Mouse (Mus musculus) myocyte (in vitro differentiated cells): ENCODE measurements around the gene Msx3. TPM values are rescaled to one million over a fixed set of nuclear protein-coding genes. Genes with fewer than 3 reads are reported as not detected.
A peak's percentile ranks its signal among the peaks of the same experiment; 100 is the strongest.

Source experiments
- H3K27me3 ChIP-seq: one replicate; pipeline ENCODE4 v1.6.1; 2011; ENCODE audit not compliant: control insufficient read depth, insufficient read depth, insufficient read length
- H3K36me3 ChIP-seq: one replicate; pipeline ENCODE4 v1.6.1; 2011; ENCODE audit not compliant: control insufficient read depth, insufficient read depth
- H3K4me2 ChIP-seq: one replicate; pipeline ENCODE4 v1.6.1; 2011; ENCODE audit warnings: low read depth, control low read depth
- H3K4me3 ChIP-seq: one replicate; pipeline ENCODE4 v1.5.1; 2011; ENCODE audit warnings: mild to moderate bottlenecking, control low read depth, moderate library complexity
- H3K79me2 ChIP-seq: one replicate; pipeline ENCODE4 v1.6.1; 2011; ENCODE audit not compliant: control insufficient read depth, insufficient read depth
- H3ac ChIP-seq: one replicate; pipeline ENCODE4 v1.6.1; 2011; ENCODE audit not compliant: control insufficient read depth, insufficient read length
- CEBPB ChIP-seq: IDR thresholded peaks from 2 replicates; pipeline ENCODE4 v1.6.1; 2011; ENCODE audit warnings: mild to moderate bottlenecking, moderate library complexity; ENCODE audit not compliant: poor library complexity, insufficient read depth, severe bottlenecking
- E2F4 ChIP-seq: IDR thresholded peaks from one replicate; pipeline ENCODE4 v1.6.1; 2011; ENCODE audit warnings: mild to moderate bottlenecking, control low read depth, moderate library complexity; ENCODE audit not compliant: insufficient read depth
- MAX ChIP-seq: IDR thresholded peaks from one replicate; pipeline ENCODE4 v1.6.1; 2011; ENCODE audit warnings: low read depth, mild to moderate bottlenecking, control low read depth
- MYOD1 ChIP-seq, 3 experiments: IDR thresholded peaks; one replicate each; pipeline ENCODE4 v1.6.1; 2011; ENCODE audit warnings: control low read depth in 2 of 3, low read depth in 2 of 3, mild to moderate bottlenecking in 2 of 3, moderate library complexity in 1 of 3; ENCODE audit not compliant: insufficient read length in 2 of 3, control insufficient read depth in 1 of 3
- MYOG ChIP-seq, 3 experiments: IDR thresholded peaks; one replicate each; pipeline ENCODE4 v1.6.1; 2011; ENCODE audit warnings: control low read depth in 2 of 3, low read depth in 2 of 3, mild to moderate bottlenecking in 2 of 3; ENCODE audit not compliant: insufficient read length in 2 of 3, control insufficient read depth in 1 of 3, insufficient read depth in 1 of 3
- POLR2A ChIP-seq: IDR thresholded peaks from one replicate; pipeline ENCODE4 v1.6.1; 2011; ENCODE audit warnings: low read depth, mild to moderate bottlenecking, control low read depth, moderate library complexity; ENCODE audit not compliant: insufficient read length
- POLR2AphosphoS2 ChIP-seq: IDR thresholded peaks from one replicate; pipeline ENCODE4 v1.6.1; 2011; ENCODE audit warnings: low read depth, control low read depth; ENCODE audit not compliant: insufficient read length
- REST ChIP-seq: IDR thresholded peaks from one replicate; pipeline ENCODE4 v1.6.1; 2011; ENCODE audit warnings: mild to moderate bottlenecking, control low read depth, moderate library complexity; ENCODE audit not compliant: insufficient read depth, insufficient read length
- SRF ChIP-seq: IDR thresholded peaks from one replicate; pipeline ENCODE4 v1.6.1; 2011; ENCODE audit warnings: low read depth; ENCODE audit not compliant: control insufficient read depth, insufficient read length
- TCF12 ChIP-seq: IDR thresholded peaks from one replicate; pipeline ENCODE4 v1.6.1; 2011; ENCODE audit warnings: mild to moderate bottlenecking, control low read depth; ENCODE audit not compliant: poor library complexity, insufficient read depth, severe bottlenecking
- TCF3 ChIP-seq: IDR thresholded peaks from one replicate; pipeline ENCODE4 v1.6.1; 2011; ENCODE audit warnings: low read depth, control low read depth; ENCODE audit not compliant: insufficient read length
- USF1 ChIP-seq: IDR thresholded peaks from one replicate; pipeline ENCODE4 v1.6.1; 2011; ENCODE audit warnings: low read depth, mild to moderate bottlenecking, control low read depth, moderate library complexity
- polyA plus RNA-seq: library from polyadenylated mRNA; unstranded; fragments of >200 nt; fragmentation: generic; extraction: Trizol; gene quantifications from one replicate; pipeline ENCODE4 v1.2.1, GENCODE M21; 2012; ENCODE audit warnings: missing spikeins

Msx3 gene
- polyA plus RNA-seq, 1 experiment: 0.05 TPM

DNA sequence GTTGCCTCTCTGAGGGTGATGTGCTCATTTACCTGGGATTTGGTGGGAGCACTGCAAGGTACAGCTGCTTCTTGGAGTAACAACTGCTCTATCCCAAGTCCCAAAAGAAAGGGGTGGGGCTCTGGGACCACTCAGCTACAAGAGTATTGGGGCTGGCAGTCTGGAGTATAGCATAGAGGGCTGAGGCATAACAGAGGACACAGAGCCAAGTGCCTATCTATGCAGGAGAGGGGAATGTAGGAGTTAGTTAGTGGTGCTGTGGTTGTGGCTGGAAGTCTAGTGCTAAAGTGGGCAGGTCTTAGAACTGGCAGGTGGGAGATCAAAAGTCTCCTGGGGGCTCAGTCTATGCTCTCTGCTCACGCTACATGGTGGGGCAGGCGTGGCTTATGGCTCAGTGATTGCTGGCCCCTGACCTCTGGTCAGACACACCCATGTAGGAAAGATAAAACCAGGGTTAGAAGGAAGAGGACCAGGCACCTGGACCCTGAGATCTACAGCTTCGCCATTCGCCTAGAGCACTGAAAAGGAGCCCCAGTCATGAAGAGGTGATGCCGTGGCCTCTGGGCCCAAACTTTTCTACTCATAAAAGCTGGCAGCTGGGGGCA is 44.1 kb upstream of the Msx3 start, which contains the start of gene Prap1:
TSS of gene Prap1 (plus strand) at position 472 of the 605 bp plus-strand sequence.
- no peaks in the 10 kb centered on the region for H3K79me2 ChIP-seq
- no peak within 1 kb of the TSS for H3K4me3 ChIP-seq
- no peak for TF ChIP-seq REST
- no peak for TF ChIP-seq E2F4
- no peak for TF ChIP-seq SRF
- TF ChIP-seq POLR2A: no peak
- no peak for TF ChIP-seq CEBPB
- no peak for TF ChIP-seq TCF12
- no peak for TF ChIP-seq POLR2AphosphoS2
- TF ChIP-seq MYOD1 (IDR thresholded peaks at IDR 0.05; ENCODE audit: control insufficient read depth in 1 of 3, insufficient read length in 2 of 3, low read depth in 2 of 3): no peak
- no peak for TF ChIP-seq MYOG (IDR thresholded peaks at IDR 0.05; ENCODE audit: control insufficient read depth in 1 of 3, insufficient read depth in 1 of 3, insufficient read length in 2 of 3, low read depth in 2 of 3)
- TF ChIP-seq USF1: no peak
- H3K36me3 ChIP-seq: no peaks in the 10 kb centered on the region
- no peak within 1 kb of the TSS for H3ac ChIP-seq
- H3K27me3 ChIP-seq: no peaks in the 10 kb centered on the region
- H3K4me2 ChIP-seq: no peak within 1 kb of the TSS

DNA sequence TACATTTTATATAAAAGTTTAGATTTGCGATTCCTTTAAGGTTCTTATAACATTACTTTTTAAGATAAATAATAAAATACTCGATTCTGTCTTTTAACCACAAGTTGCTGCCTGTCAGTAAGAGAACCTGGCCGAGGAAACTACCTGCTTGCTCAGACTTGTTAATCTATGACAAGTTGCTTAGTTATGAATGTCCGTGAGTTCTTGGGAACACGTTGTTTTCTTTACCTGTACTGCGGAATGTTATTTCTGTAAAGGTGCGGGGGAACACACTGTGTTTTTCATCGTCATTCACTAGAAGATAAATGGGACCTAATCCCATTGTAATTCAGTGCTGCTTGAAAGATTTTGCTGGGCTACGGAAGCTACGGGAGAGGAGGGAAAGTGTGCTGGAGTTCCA is 41.7 kb upstream of the Msx3 start:
- TF ChIP-seq MYOG (IDR thresholded peaks at IDR 0.05; ENCODE audit: control insufficient read depth in 1 of 3, insufficient read depth in 1 of 3, insufficient read length in 2 of 3, low read depth in 2 of 3): no peak
- TF ChIP-seq POLR2A: no peak
- TF ChIP-seq TCF3: no peak
- no peak for TF ChIP-seq SRF
- TF ChIP-seq REST: no peak
- no peak for TF ChIP-seq POLR2AphosphoS2
- no peak for TF ChIP-seq TCF12
- no peak for TF ChIP-seq MYOD1 (IDR thresholded peaks at IDR 0.05; ENCODE audit: control insufficient read depth in 1 of 3, insufficient read length in 2 of 3, low read depth in 2 of 3)
- no peak for TF ChIP-seq CEBPB
- TF ChIP-seq MAX: no peak
- no peak for TF ChIP-seq E2F4
- TF ChIP-seq USF1: no peak
- no peaks in the 10 kb centered on the region for H3K27me3 ChIP-seq
- H3K4me3 ChIP-seq: no peak overlapping the region
- no peak overlapping the region for H3K4me2 ChIP-seq
- no peaks in the 10 kb centered on the region for H3K36me3 ChIP-seq
- H3ac ChIP-seq: no peak overlapping the region
- H3K79me2 ChIP-seq: no peaks in the 10 kb centered on the region

DNA sequence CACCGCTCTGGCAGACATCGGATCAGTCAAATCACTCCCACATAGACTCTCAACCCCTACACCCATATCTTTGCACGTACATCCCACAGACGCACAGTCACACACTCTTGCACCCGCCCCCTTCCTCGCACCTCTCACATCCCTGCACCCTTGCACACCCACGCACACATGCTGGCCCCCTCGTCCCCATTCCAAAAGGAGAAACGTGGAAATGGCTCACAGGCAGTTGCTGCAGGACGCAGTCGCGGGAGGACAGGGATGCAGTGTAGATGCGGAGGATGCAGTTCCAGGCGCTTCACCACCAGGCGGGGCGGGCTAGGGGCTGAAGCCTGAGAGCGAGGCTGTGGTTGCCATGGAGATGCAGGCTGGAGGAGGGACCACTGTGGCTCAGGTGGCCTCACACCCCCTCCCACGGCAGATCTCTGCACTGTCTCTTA is 33.4 kb upstream of the Msx3 start, which contains the start of gene Caly:
TSS of gene Caly (minus strand) at position 307 of the 437 bp plus-strand sequence.
- Histone ChIP-seq H3K4me3 (no peak within 1 kb of the TSS), H3K36me3 (no peaks in the 10 kb centered on the region), H3K79me2 (no peaks in the 10 kb centered on the region), H3K27me3 (no peaks in the 10 kb centered on the region), H3K4me2 (no peak within 1 kb of the TSS), H3ac (no peak within 1 kb of the TSS)
- TF ChIP-seq REST: no peak
- TF ChIP-seq POLR2A: no peak
- no peak for TF ChIP-seq POLR2AphosphoS2
- TF ChIP-seq TCF3: no peak
- TF ChIP-seq TCF12: no peak
- no peak for TF ChIP-seq MYOG (IDR thresholded peaks at IDR 0.05; ENCODE audit: control insufficient read depth in 1 of 3, insufficient read depth in 1 of 3, insufficient read length in 2 of 3, low read depth in 2 of 3)
- TF ChIP-seq CEBPB: no peak
- TF ChIP-seq SRF: no peak
- TF ChIP-seq E2F4: no peak
- no peak for TF ChIP-seq MAX
- TF ChIP-seq MYOD1 (IDR thresholded peaks at IDR 0.05; ENCODE audit: control insufficient read depth in 1 of 3, insufficient read length in 2 of 3, low read depth in 2 of 3): no peak
- no peak for TF ChIP-seq USF1

DNA sequence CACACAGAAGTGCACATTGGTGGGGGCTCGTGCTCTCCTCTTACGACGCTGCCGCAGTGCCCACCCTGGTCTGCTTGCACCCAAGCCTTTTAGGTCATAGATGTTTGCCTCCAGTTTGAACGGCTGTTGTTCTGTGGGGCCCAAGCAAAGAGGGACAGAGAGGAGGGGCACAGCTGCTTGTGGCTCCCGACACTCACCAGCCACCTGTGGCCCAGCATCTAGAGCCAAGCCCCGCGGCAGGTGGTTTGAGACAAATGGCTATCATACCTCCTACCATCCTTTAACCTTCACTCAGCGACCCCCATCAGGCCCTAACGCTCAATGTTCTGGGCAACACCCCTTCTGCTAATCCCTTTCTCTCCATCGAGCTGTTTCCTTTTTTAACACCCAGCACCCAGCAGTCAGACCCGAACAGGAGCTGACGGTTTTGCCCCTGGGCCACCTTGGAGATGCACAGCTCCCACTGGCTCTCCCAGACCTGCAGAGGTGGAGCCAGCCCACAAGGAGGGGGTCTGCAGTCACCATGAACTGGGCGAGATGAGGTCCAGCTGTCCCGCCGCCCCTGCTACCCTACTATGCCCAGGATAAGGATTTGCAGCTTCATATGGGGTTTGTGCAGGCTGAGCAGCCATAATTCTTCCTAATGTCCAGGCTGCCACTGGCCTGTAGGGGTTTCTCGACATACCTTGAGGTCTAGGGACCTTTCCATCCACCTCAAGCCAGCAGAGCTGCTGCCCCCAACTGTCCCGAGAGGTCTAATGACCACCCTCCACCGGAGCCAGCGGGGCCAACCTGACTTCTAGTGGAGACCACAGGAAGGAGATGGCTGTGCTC is 32.7 kb upstream of the Msx3 start:
- Histone ChIP-seq H3K4me2 (peak overlapping the region; percentile 63), H3K36me3 (no peaks in the 10 kb centered on the region), H3K27me3 (no peaks in the 10 kb centered on the region), H3ac (no peak overlapping the region), H3K4me3 (no peak overlapping the region), H3K79me2 (no peaks in the 10 kb centered on the region)
- TF ChIP-seq POLR2A (no peak), MYOG (IDR thresholded peaks at IDR 0.05; ENCODE audit: control insufficient read depth in 1 of 3, insufficient read depth in 1 of 3, insufficient read length in 2 of 3, low read depth in 2 of 3) (peak in 2 of 3 experiments; percentile 61 to 72), MYOD1 (IDR thresholded peaks at IDR 0.05; ENCODE audit: control insufficient read depth in 1 of 3, insufficient read length in 2 of 3, low read depth in 2 of 3) (peak in 2 of 3 experiments; percentile 50 to 54)
